Mouse (Mus musculus): Measurements from ENCODE around the gene Elk3.

- TF ChIP-seq CTCF (IDR thresholded peaks at IDR 0.05; ENCODE audit: low read depth, low read length) (no peak), POLR2A (IDR thresholded peaks at IDR 0.05; ENCODE audit: borderline replicate concordance, low read depth, low read length) (no peak)
These were observed 45.2 kb upstream of the Elk3 start for GRCm38 (mm10) chr10:93356122-93356521.
